ENCODE assay signal across 14 mouse cellular contexts in the genomic region with DNA sequence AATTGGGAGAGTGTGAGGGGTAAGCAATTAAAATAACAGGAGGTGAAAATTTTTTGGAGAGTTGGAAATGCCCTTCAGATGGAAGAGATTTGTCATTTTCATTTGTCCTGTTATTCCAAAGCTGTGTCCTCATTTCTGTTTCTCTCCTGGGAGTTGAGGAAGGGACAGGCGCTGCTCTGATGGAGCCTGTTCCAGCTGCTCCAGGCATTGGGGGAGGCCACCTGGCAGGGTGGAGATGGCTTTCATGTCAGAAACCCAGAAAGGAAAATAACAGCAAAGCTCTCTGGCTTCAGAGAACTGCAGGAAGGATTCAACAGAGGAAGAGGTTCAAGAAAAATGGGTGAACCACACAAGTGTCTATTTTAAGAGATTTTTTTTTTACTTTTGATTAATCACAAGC.
"Had no signal": no experiment of that assay in that cellular context is flagged by ENCODE, and none has a peak within 500 bp of the region (broad histone marks: within the 10 kb centered on the region; RNA-seq: fewer than 3 reads in every experiment).

No protein-coding gene starts in this region.

- DNase-seq: liver, postnatal 0 days; lung, adult 2 months; lung, postnatal 4 days; midbrain, embryonic 14.5 days; retina, postnatal 1 day; right cerebral cortex, adult 18-20 months; right cerebral cortex, postnatal 25 days; right cerebral cortex, postnatal 4 days; spleen, adult 18-20 months; thymus, adult 18-20 months; thymus, postnatal 14 days; thymus, postnatal 36 days had no signal

- ATAC-seq: liver, postnatal 0 days; lung, postnatal 0 days; midbrain, embryonic 16.5 days had no signal
